Comparison of ENCODE assay signal across 8 mouse cellular contexts in genomic region chr4:34615303-34615702, GRCm38 (mm10). TPM values are rescaled to one million over a fixed set of nuclear protein-coding genes. Genes with fewer than 3 reads are reported as not detected.
DNase-seq lines count a peak whose midpoint lies in the region; ATAC-seq and TF ChIP-seq lines count a peak whose summit lies in the region.

No protein-coding gene starts in this region.

- peak overlapping the region; percentile 90 for H3K4me2 ChIP-seq in forebrain, embryonic 11.5 days (ENCODE audit: low read depth, low read length, severe bottlenecking)
- peak overlapping the region; percentile 58 for H3K4me2 ChIP-seq in intestine, embryonic 15.5 days (replicated peaks)
- H3K4me2 ChIP-seq in liver, embryonic 11.5 days = peak overlapping the region; percentile 84
- H3K4me2 ChIP-seq in neural tube, embryonic 11.5 days (ENCODE audit: low read depth) = peak overlapping the region; percentile 71

- H3K27me3 ChIP-seq in forebrain, embryonic 11.5 days (ENCODE audit: control insufficient read depth, insufficient read depth, low read length) = no peaks in the 10 kb centered on the region
- H3K27me3 ChIP-seq in intestine, embryonic 15.5 days (replicated peaks) = no peaks in the 10 kb centered on the region
- H3K27me3 ChIP-seq in liver, embryonic 11.5 days (replicated peaks; ENCODE audit: control insufficient read depth, insufficient read depth, low read length) = no peaks in the 10 kb centered on the region
- H3K27me3 ChIP-seq in neural tube, embryonic 11.5 days (ENCODE audit: control insufficient read depth, insufficient read depth, low read length) = no peaks in the 10 kb centered on the region

- peak overlapping the region; percentile 98 for H3K4me3 ChIP-seq in layer of hippocampus, adult 2 months
- peak overlapping the region; percentile 77 for H3K4me3 ChIP-seq in forebrain, embryonic 11.5 days (ENCODE audit: low read depth, low read length)
- H3K4me3 ChIP-seq in intestine, embryonic 15.5 days (replicated peaks) = peak overlapping the region; percentile 66
- H3K4me3 ChIP-seq in liver, embryonic 11.5 days (ENCODE audit: low read depth, low read length) = peak overlapping the region; percentile 85
- peak overlapping the region; percentile 79 for H3K4me3 ChIP-seq in neural tube, embryonic 11.5 days (ENCODE audit: low read depth, low read length)

- H3K27ac ChIP-seq in layer of hippocampus, adult 2 months = peak overlapping the region; percentile 96
- no peak overlapping the region for H3K27ac ChIP-seq in forebrain, embryonic 11.5 days (ENCODE audit: low read depth, low read length)
- H3K27ac ChIP-seq in intestine, embryonic 15.5 days = 0 out of 2 replicates have a peak overlapping the region, but pooled peaks have one; percentile 48
- no peak overlapping the region for H3K27ac ChIP-seq in liver, embryonic 11.5 days (ENCODE audit: low read depth, low read length)
- H3K27ac ChIP-seq in neural tube, embryonic 11.5 days (ENCODE audit: low read depth, low read length) = no peak overlapping the region

- TF ChIP-seq CTCF in layer of hippocampus, adult 2 months (conservative IDR thresholded peaks at IDR 0.05) = no peak

- peak overlapping the region; percentile 88 for H3K9ac ChIP-seq in forebrain, embryonic 11.5 days (ENCODE audit: low read length)
- peak overlapping the region; percentile 75 for H3K9ac ChIP-seq in intestine, embryonic 15.5 days
- peak overlapping the region; percentile 94 for H3K9ac ChIP-seq in liver, embryonic 11.5 days (ENCODE audit: low read depth, low read length)
- H3K9ac ChIP-seq in neural tube, embryonic 11.5 days (ENCODE audit: low read length) = peak overlapping the region; percentile 89

- H3K4me1 ChIP-seq in forebrain, embryonic 11.5 days (replicated peaks; ENCODE audit: control insufficient read depth, insufficient read depth, low read length) = peaks cover 13% of the 10 kb centered on the region
- H3K4me1 ChIP-seq in intestine, embryonic 15.5 days (replicated peaks) = peaks cover 14% of the 10 kb centered on the region
- peaks cover 11% of the 10 kb centered on the region; the same call in 1 of the 2 replicates for H3K4me1 ChIP-seq in liver, embryonic 11.5 days (replicated peaks; ENCODE audit: control insufficient read depth, insufficient read depth, low read length)
- peaks cover 15% of the 10 kb centered on the region for H3K4me1 ChIP-seq in neural tube, embryonic 11.5 days (ENCODE audit: control insufficient read depth, insufficient read depth, low read length)

- WGBS in forebrain, embryonic 11.5 days = 2% methylated on average over 13 of the region's 13 CpGs
- under 1% methylated on average over 13 of the region's 13 CpGs for WGBS in intestine, embryonic 15.5 days
- WGBS in liver, embryonic 11.5 days = 3% methylated on average over 13 of the region's 13 CpGs
- 3% methylated on average over 13 of the region's 13 CpGs for WGBS in neural tube, embryonic 11.5 days

- no peak for DNase-seq in layer of hippocampus, adult 2 months (ENCODE audit: low spot score in 2 of 2)
- no peak for DNase-seq in layer of hippocampus, adult 18-20 months (ENCODE audit: low spot score in 2 of 2)
- peak; percentile 13 for DNase-seq in ZHBTc4 (ENCODE audit: low read depth, low spot score)
- DNase-seq in forebrain, embryonic 11.5 days (ENCODE audit: low spot score) = no peak
- peak; percentile 43 for DNase-seq in liver, embryonic 11.5 days (ENCODE audit: low spot score)
- peak; percentile 10 for DNase-seq in neural tube, embryonic 11.5 days (ENCODE audit: low spot score)
- DNase-seq in ovary, adult 18-20 months (ENCODE audit: low spot score) = no peak

- 0 out of 2 replicates have a peak, but pooled peaks have one; percentile 33 for ATAC-seq in forebrain, embryonic 11.5 days (replicated peaks; ENCODE audit: low FRiP score)
- peak; percentile 41 for ATAC-seq in intestine, embryonic 15.5 days
- peak; percentile 30; the same call in 1 of the 2 replicates for ATAC-seq in liver, embryonic 11.5 days (replicated peaks; ENCODE audit: low FRiP score)
- ATAC-seq in neural tube, embryonic 11.5 days (ENCODE audit: insufficient read depth, low FRiP score, low TSS enrichment) = peak; percentile 24; the same call in 1 of the 2 replicates

- no peaks in the 10 kb centered on the region for H3K36me3 ChIP-seq in forebrain, embryonic 11.5 days (ENCODE audit: control insufficient read depth, insufficient read depth, low read length)
- H3K36me3 ChIP-seq in intestine, embryonic 15.5 days = no peaks in the 10 kb centered on the region
- H3K36me3 ChIP-seq in liver, embryonic 11.5 days (ENCODE audit: control insufficient read depth, insufficient read depth, low read length) = no peaks in the 10 kb centered on the region
- no peaks in the 10 kb centered on the region for H3K36me3 ChIP-seq in neural tube, embryonic 11.5 days (ENCODE audit: control insufficient read depth, insufficient read depth, low read length)

- H3K9me3 ChIP-seq in forebrain, embryonic 11.5 days (ENCODE audit: control insufficient read depth, low read length) = no peaks in the 10 kb centered on the region
- no peaks in the 10 kb centered on the region for H3K9me3 ChIP-seq in intestine, embryonic 15.5 days
- H3K9me3 ChIP-seq in liver, embryonic 11.5 days (ENCODE audit: control insufficient read depth, low read length) = no peaks in the 10 kb centered on the region
- no peaks in the 10 kb centered on the region for H3K9me3 ChIP-seq in neural tube, embryonic 11.5 days (ENCODE audit: control insufficient read depth, low read length)

RNA-seq across cellular contexts. Expression of gene Rars2, which starts 0.5 kb away (rescaled TPM):
- total RNA-seq in layer of hippocampus, adult 2 months (2021) = 10 to 100 TPM; 24.2 to 28.5 TPM
- total RNA-seq in layer of hippocampus, adult 18-20 months (2021) = 10 to 100 TPM; 26.5 to 27.6 TPM
- 73.8 and 82.5 TPM in 2 replicates for polyA plus RNA-seq in forebrain, embryonic 11.5 days (2014; fragmentation: Nextera tagmentation; extraction: Ambion mirVana)
- 70.8 and 74.8 TPM in 2 replicates for polyA plus RNA-seq in intestine, embryonic 15.5 days (2015; fragmentation: Nextera tagmentation; extraction: Ambion mirVana)
- polyA plus RNA-seq in liver, embryonic 11.5 days (2014; fragmentation: Nextera tagmentation; extraction: Ambion mirVana) = 70.9 and 85.1 TPM in 2 replicates
- polyA plus RNA-seq in neural tube, embryonic 11.5 days (2014; fragmentation: Nextera tagmentation; extraction: Ambion mirVana) = 65.7 and 67.7 TPM in 2 replicates

RNA-seq across cellular contexts. Expression of gene Orc3, which starts 0.6 kb away (rescaled TPM):
- 10 to 100 TPM; 59.1 to 64.4 TPM for total RNA-seq in layer of hippocampus, adult 2 months (2021)
- total RNA-seq in layer of hippocampus, adult 18-20 months (2021) = 10 to 100 TPM; 48.0 to 49.8 TPM
- polyA plus RNA-seq in forebrain, embryonic 11.5 days (2014; fragmentation: Nextera tagmentation; extraction: Ambion mirVana) = 123 and 133 TPM in 2 replicates
- polyA plus RNA-seq in intestine, embryonic 15.5 days (2015; fragmentation: Nextera tagmentation; extraction: Ambion mirVana) = 65.7 and 78.8 TPM in 2 replicates
- polyA plus RNA-seq in liver, embryonic 11.5 days (2014; fragmentation: Nextera tagmentation; extraction: Ambion mirVana) = 116 and 130 TPM in 2 replicates
- 109 and 112 TPM in 2 replicates for polyA plus RNA-seq in neural tube, embryonic 11.5 days (2014; fragmentation: Nextera tagmentation; extraction: Ambion mirVana)

Comparison
In these comparisons a context has a peak if more than half of its experiments do, and no peak if none do; other contexts are left out.
1. DNase-seq: peak in ZHBTc4 (single experiment), liver, embryonic 11.5 days (single experiment) and neural tube, embryonic 11.5 days (single experiment); none in layer of hippocampus, adult 2 months (0 of 2), layer of hippocampus, adult 18-20 months (0 of 2), forebrain, embryonic 11.5 days (single experiment) and ovary, adult 18-20 months (single experiment).
2. H3K27ac ChIP-seq: peak in layer of hippocampus, adult 2 months (single experiment) and intestine, embryonic 15.5 days (single experiment); none in forebrain, embryonic 11.5 days (single experiment), liver, embryonic 11.5 days (single experiment) and neural tube, embryonic 11.5 days (single experiment).
3. Peak in every context shown above with its lines, with median percentiles within 50 percentile points of each other: H3K4me3 ChIP-seq, ATAC-seq, H3K4me2 ChIP-seq and H3K9ac ChIP-seq.